Mouse (Mus musculus) limb, embryonic 15.5 days (tissue): ENCODE results near the gene Rpl11. TPM values are rescaled to one million over a fixed set of nuclear protein-coding genes. Genes with fewer than 3 reads are reported as not detected.

ENCODE experiments used
- ATAC-seq: fragments of 200-750 bp; cut with Nextera tagmentation; 2 replicates; pipeline ENCODE4 v1.8.0; 2017; ENCODE audit warnings: low read depth, moderate TSS enrichment; ENCODE audit not compliant: insufficient number of reproducible peaks, low FRiP score, low TSS enrichment
- H3K27ac ChIP-seq: fragments of 300-500 bp; sonication (generic); 2 replicates; pipeline ENCODE4 v1.5.1; 2015; ENCODE audit warnings: moderate library complexity, mild to moderate bottlenecking, inconsistent platforms
- H3K27me3 ChIP-seq: fragments of 300-500 bp; sonication (generic); 2 replicates; pipeline ENCODE4 v1.6.1; 2015; ENCODE audit warnings: inconsistent platforms
- H3K36me3 ChIP-seq: fragments of 300-500 bp; sonication (generic); 2 replicates; pipeline ENCODE4 v1.6.1; 2015; ENCODE audit warnings: inconsistent platforms
- H3K4me1 ChIP-seq: fragments of 300-500 bp; sonication (generic); 2 replicates; pipeline ENCODE4 v1.6.1; 2015; ENCODE audit warnings: inconsistent platforms
- H3K4me2 ChIP-seq: fragments of 300-500 bp; sonication (generic); 2 replicates; pipeline ENCODE4 v1.6.1; 2015; ENCODE audit warnings: mild to moderate bottlenecking, inconsistent platforms
- H3K4me3 ChIP-seq: fragments of 300-500 bp; sonication (generic); 2 replicates; pipeline ENCODE4 v1.5.1; 2015; ENCODE audit warnings: mild to moderate bottlenecking, inconsistent platforms
- H3K9ac ChIP-seq: fragments of 300-500 bp; sonication (generic); 2 replicates; pipeline ENCODE4 v1.6.1; 2015; ENCODE audit warnings: inconsistent platforms
- H3K9me3 ChIP-seq: fragments of 300-500 bp; sonication (generic); 2 replicates; pipeline ENCODE4 v1.6.1; 2016; ENCODE audit warnings: inconsistent platforms
- WGBS: fragments of 180-500 bp; shearing (Covaris S2); methylation state at CpG from one replicate; pipeline ENCODE4 v1.1.7; 2015; 5-methylcytosine and 5-hydroxymethylcytosine counted together
- polyA plus RNA-seq: library from polyadenylated mRNA; unstranded; fragments of >200 nt; fragmentation: Nextera tagmentation; extraction: Ambion mirVana; gene quantifications from 2 replicates; pipeline ENCODE4 v1.2.1, GENCODE M21; 2015

Rpl11 gene
- polyA plus RNA-seq, 1 experiment from 2014 or later, result 483 TPM

GRCm38 (mm10) chr4:136043784-136044400 lies 9.3 kb downstream of the Rpl11 start:
- Histone ChIP-seq H3K36me3 (peaks cover 48% of the 10 kb centered on the region), H3K9ac (no peak overlapping the region)

GRCm38 (mm10) chr4:136035078-136035477 lies 18.1 kb downstream of the Rpl11 start:
- Histone ChIP-seq H3K4me3 (no peak overlapping the region), H3K36me3 (no peaks in the 10 kb centered on the region), H3K27me3 (no peaks in the 10 kb centered on the region), H3K9ac (no peak overlapping the region), H3K4me1 (peaks cover 11% of the 10 kb centered on the region), H3K9me3 (no peaks in the 10 kb centered on the region), H3K27ac (no peak overlapping the region), H3K4me2 (no peak overlapping the region)
- 75% methylated on average over 4 of the region's 4 CpGs for WGBS
- ATAC-seq, result no peak

More at GRCm38 (mm10) chr4:136043784-136044400, 9.3 kb downstream of the Rpl11 start:
- Histone ChIP-seq H3K9me3 (no peaks in the 10 kb centered on the region), H3K4me3 (no peak overlapping the region), H3K27ac (no peak overlapping the region), H3K4me1 (peaks cover 12% of the 10 kb centered on the region; the same call in 1 of the 2 replicates), H3K27me3 (no peaks in the 10 kb centered on the region), H3K4me2 (no peak overlapping the region)
- WGBS, result 78% methylated on average over 6 of the region's 6 CpGs
- no peak for ATAC-seq

DNA sequence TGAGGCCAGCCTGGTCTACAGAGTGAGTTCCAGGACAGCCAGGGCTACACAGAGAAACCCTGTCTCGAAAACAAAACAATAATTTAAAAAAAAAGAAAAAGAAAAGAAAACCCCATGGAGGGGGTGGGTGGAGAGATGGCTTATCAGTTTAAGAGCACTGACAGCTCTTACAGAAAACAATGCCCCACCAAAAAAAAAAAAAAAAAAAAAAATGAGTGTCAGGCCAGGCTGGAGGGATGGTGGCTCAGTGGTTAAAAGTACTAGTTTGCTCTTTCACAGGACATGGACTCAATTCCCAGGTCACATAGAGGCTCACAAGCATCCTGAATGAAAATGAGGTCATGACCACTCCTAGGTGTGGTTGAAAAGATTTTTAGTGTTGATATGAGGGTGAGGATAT lies 20.0 kb downstream of the Rpl11 start:
- ATAC-seq, result no peak
- WGBS, result 44% methylated on average over 1 of the region's 1 CpGs
- Histone ChIP-seq H3K9me3 (no peaks in the 10 kb centered on the region), H3K27ac (no peak overlapping the region), H3K4me3 (no peak overlapping the region), H3K4me1 (peaks cover 11% of the 10 kb centered on the region), H3K27me3 (no peaks in the 10 kb centered on the region), H3K4me2 (no peak overlapping the region), H3K9ac (no peak overlapping the region), H3K36me3 (no peaks in the 10 kb centered on the region)

GRCm38 (mm10) chr4:136030968-136031909 lies 22.0 kb downstream of the Rpl11 start:
- H3K9ac ChIP-seq, result 0 out of 2 replicates have a peak overlapping the region, but pooled peaks have one; percentile 12
- no peak overlapping the region for H3K4me3 ChIP-seq
- no peaks in the 10 kb centered on the region for H3K9me3 ChIP-seq
- 9% methylated on average over 8 of the region's 8 CpGs for WGBS
- H3K4me1 ChIP-seq, result peaks cover 11% of the 10 kb centered on the region
- peak overlapping the region; percentile 33; the same call in 1 of the 2 replicates for H3K27ac ChIP-seq
- H3K4me2 ChIP-seq, result no peak overlapping the region
- H3K36me3 ChIP-seq, result no peaks in the 10 kb centered on the region
- ATAC-seq, result no peak
- no peaks in the 10 kb centered on the region for H3K27me3 ChIP-seq

- H3K27me3 ChIP-seq, result no peaks in the 10 kb centered on the region
- no peaks in the 10 kb centered on the region for H3K36me3 ChIP-seq
- ATAC-seq, result no peak
- H3K9ac ChIP-seq, result no peak overlapping the region
- H3K9me3 ChIP-seq, result no peaks in the 10 kb centered on the region
- no peak overlapping the region for H3K4me2 ChIP-seq
- 70% methylated on average over 5 of the region's 5 CpGs for WGBS
- no peak overlapping the region for H3K4me3 ChIP-seq
- H3K27ac ChIP-seq, result no peak overlapping the region
- peaks cover 11% of the 10 kb centered on the region for H3K4me1 ChIP-seq
Observed at GRCm38 (mm10) chr4:136028689-136029088, 24.5 kb downstream of the Rpl11 start.

GRCm38 (mm10) chr4:136028132-136028564 lies 25.1 kb downstream of the Rpl11 start:
- H3K36me3 ChIP-seq, result no peaks in the 10 kb centered on the region
- ATAC-seq, result no peak
- H3K4me1 ChIP-seq, result peaks cover 11% of the 10 kb centered on the region
- no peaks in the 10 kb centered on the region for H3K9me3 ChIP-seq
- H3K9ac ChIP-seq, result no peak overlapping the region
- H3K4me2 ChIP-seq, result no peak overlapping the region
- H3K27ac ChIP-seq, result no peak overlapping the region
- 88% methylated on average over 19 of the region's 19 CpGs for WGBS
- no peak overlapping the region for H3K4me3 ChIP-seq
- no peaks in the 10 kb centered on the region for H3K27me3 ChIP-seq

DNA sequence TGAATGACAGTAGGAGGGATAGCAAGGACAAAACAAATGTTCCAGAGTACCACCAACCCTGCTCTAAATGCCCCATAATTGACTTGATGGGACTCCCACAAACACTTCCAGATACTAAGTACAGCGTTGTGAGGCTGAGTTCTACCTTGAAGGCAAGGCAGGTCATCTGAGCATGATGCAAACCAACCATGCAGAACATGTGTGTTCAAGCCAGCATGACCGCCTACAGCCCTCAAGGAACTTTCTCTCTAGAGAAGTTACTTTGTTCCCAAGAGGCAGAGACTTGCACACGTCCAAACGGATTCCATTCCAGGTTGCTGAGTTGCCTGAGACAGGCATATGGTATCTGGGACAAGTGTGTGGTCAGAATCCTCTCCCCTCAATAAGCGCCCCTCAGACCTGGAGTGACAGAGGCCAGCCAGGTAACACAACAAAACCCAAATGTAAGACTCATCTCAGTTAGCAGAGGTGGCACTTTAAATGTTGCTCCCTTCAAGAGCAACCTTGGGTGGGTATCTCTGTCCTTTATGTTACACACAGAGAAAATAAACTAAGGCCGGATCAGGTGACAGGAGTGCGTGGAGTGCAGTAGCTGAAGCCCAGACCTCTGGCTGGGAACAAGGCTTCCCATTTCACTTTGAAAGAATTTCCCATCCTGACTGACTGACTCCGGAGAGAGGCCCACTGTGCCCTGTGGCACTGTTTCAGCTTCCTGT lies 25.7 kb downstream of the Rpl11 start:
- WGBS, result 71% methylated on average over 8 of the region's 8 CpGs
- no peak for ATAC-seq
- Histone ChIP-seq H3K27ac (no peak overlapping the region), H3K4me1 (peaks cover 11% of the 10 kb centered on the region), H3K9me3 (no peaks in the 10 kb centered on the region), H3K27me3 (no peaks in the 10 kb centered on the region), H3K36me3 (no peaks in the 10 kb centered on the region), H3K9ac (no peak overlapping the region), H3K4me2 (no peak overlapping the region), H3K4me3 (no peak overlapping the region)

- no peaks in the 10 kb centered on the region for H3K36me3 ChIP-seq
- no peak overlapping the region for H3K27ac ChIP-seq
- 83% methylated on average over 1 of the region's 1 CpGs for WGBS
- H3K9me3 ChIP-seq, result no peaks in the 10 kb centered on the region
- ATAC-seq, result no peak
- no peak overlapping the region for H3K4me2 ChIP-seq
- H3K4me1 ChIP-seq, result peaks cover 6% of the 10 kb centered on the region
- H3K4me3 ChIP-seq, result no peak overlapping the region
- no peaks in the 10 kb centered on the region for H3K27me3 ChIP-seq
- H3K9ac ChIP-seq, result no peak overlapping the region
Observed at GRCm38 (mm10) chr4:136025350-136025749, 27.9 kb downstream of the Rpl11 start.

DNA sequence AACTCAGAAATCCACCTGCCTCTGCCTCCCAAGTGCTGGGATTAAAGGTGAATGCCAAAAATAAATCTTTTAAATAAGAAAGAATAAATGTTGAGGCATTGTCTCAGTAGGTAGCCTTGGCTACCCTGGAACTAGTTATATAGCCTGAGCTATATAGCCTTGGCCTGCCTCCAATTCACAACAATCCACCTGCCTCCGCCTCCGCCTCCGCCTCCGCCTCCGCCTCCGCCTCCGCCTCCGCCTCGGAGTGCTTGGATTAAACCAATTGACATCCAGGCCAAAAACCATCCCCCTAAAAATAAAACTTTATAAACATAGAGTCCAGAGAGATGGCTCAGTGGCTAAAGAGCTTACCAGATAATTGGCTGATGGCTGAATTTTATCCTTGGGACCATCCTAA lies 30.3 kb downstream of the Rpl11 start:
- ATAC-seq, result no peak
- H3K27ac ChIP-seq, result no peak overlapping the region
- H3K27me3 ChIP-seq, result no peaks in the 10 kb centered on the region
- no peak overlapping the region for H3K9ac ChIP-seq
- 94% methylated on average over 9 of the region's 9 CpGs for WGBS
- no peak overlapping the region for H3K4me3 ChIP-seq
- H3K4me1 ChIP-seq, result peaks cover 18% of the 10 kb centered on the region
- H3K4me2 ChIP-seq, result no peak overlapping the region
- H3K9me3 ChIP-seq, result no peaks in the 10 kb centered on the region
- H3K36me3 ChIP-seq, result no peaks in the 10 kb centered on the region

GRCm38 (mm10) chr4:136021549-136022047 lies 31.6 kb downstream of the Rpl11 start, which contains the start of gene Eloa:
Gene Eloa (minus strand): TSS chr4:136021763.
- no peaks in the 10 kb centered on the region for H3K9me3 ChIP-seq
- ATAC-seq, result peak; percentile 99
- H3K4me1 ChIP-seq, result peaks cover 18% of the 10 kb centered on the region
- H3K27ac ChIP-seq, result peak within 1 kb of the TSS; percentile 93
- no peaks in the 10 kb centered on the region for H3K27me3 ChIP-seq
- no peaks in the 10 kb centered on the region; the same call in 1 of the 2 replicates for H3K36me3 ChIP-seq
- WGBS, result under 1% methylated on average over 47 of the region's 48 CpGs
- peak within 1 kb of the TSS; percentile 81 for H3K4me2 ChIP-seq
- peak within 1 kb of the TSS; percentile 100 for H3K4me3 ChIP-seq
- H3K9ac ChIP-seq, result peak within 1 kb of the TSS; percentile 98

GRCm38 (mm10) chr4:136020743-136021548 lies 32.3 kb downstream of the Rpl11 start:
- Histone ChIP-seq H3K27me3 (no peaks in the 10 kb centered on the region), H3K4me1 (peaks cover 18% of the 10 kb centered on the region), H3K4me2 (peak overlapping the region; percentile 81), H3K9ac (peak overlapping the region; percentile 98), H3K27ac (peak overlapping the region; percentile 93), H3K4me3 (peak overlapping the region; percentile 100), H3K36me3 (no peaks in the 10 kb centered on the region; the same call in 1 of the 2 replicates), H3K9me3 (no peaks in the 10 kb centered on the region)
- ATAC-seq, result peak; percentile 46
- WGBS, result under 1% methylated on average over 56 of the region's 62 CpGs
